Mouse (Mus musculus) ES-Bruce4 (cell line): Measurements from ENCODE around the gene Vash1.

Experiments used
- CTCF ChIP-seq: IDR thresholded peaks from one replicate; pipeline ENCODE4 v1.8.1; 2011; ENCODE audit warnings: low read depth, low read length
- POLR2A ChIP-seq: IDR thresholded peaks from one replicate; pipeline ENCODE4 v1.8.1; 2011; ENCODE audit warnings: low read length; ENCODE audit not compliant: insufficient read depth

GRCm38 (mm10) chr12:86665656-86666055 is 12.8 kb upstream of the Vash1 start:
- TF ChIP-seq CTCF, result no peak
- no peak for TF ChIP-seq POLR2A
